Mouse (Mus musculus) MEL (cell line): ENCODE results near the gene Nploc4. TPM values are rescaled to one million over a fixed set of nuclear protein-coding genes. Genes with fewer than 3 reads are reported as not detected.
A peak's percentile ranks its signal among the peaks of the same experiment; 100 is the strongest.

Source experiments
- DNase-seq: peaks from one replicate; pipeline ENCODE4 v3.0.0; 2011; ENCODE audit warnings: low read depth, low spot score
- H3K27ac ChIP-seq: 2 replicates; pipeline ENCODE4 v1.5.1; 2012; ENCODE audit warnings: low read depth, mild to moderate bottlenecking, control low read depth, low read length, moderate library complexity; ENCODE audit not compliant: control insufficient read depth
- H3K27me3 ChIP-seq, 2 experiments: fragments of 150-350 bp in 1 of 2; sonication (generic) in 1 of 2; 2 replicates each; pipeline ENCODE4 v1.6.1; 2012; ENCODE audit warnings: low read length in 2 of 2, mild to moderate bottlenecking in 2 of 2, improper control_type of control experiment in 1 of 2, moderate library complexity in 1 of 2; ENCODE audit not compliant: insufficient read depth in 2 of 2, control insufficient read depth in 1 of 2
- H3K36me3 ChIP-seq, 2 experiments: 2 replicates each; pipeline ENCODE4 v1.6.1; 2012 to 2014; ENCODE audit warnings: low read length in 2 of 2, improper control_type of control experiment in 1 of 2, inconsistent platforms in 1 of 2, mild to moderate bottlenecking in 1 of 2; ENCODE audit not compliant: insufficient read depth in 2 of 2, control insufficient read depth in 1 of 2
- H3K4me1 ChIP-seq, 2 experiments: fragments of 150-350 bp in 1 of 2; sonication (generic) in 1 of 2; 2 replicates each; pipeline ENCODE4 v1.6.1; 2012; ENCODE audit warnings: low read length in 2 of 2, improper control_type of control experiment in 1 of 2, mild to moderate bottlenecking in 1 of 2; ENCODE audit not compliant: insufficient read depth in 2 of 2, control insufficient read depth in 1 of 2
- H3K4me3 ChIP-seq, 2 experiments: fragments of 150-350 bp in 1 of 2; sonication (generic) in 1 of 2; 2 replicates each; pipeline ENCODE4 v1.5.1; 2012; ENCODE audit warnings: low read depth in 2 of 2, low read length in 2 of 2, mild to moderate bottlenecking in 2 of 2, moderate library complexity in 2 of 2, control low read depth in 1 of 2, improper control_type of control experiment in 1 of 2; ENCODE audit not compliant: control insufficient read depth in 1 of 2, insufficient read depth in 1 of 2
- H3K79me2 ChIP-seq: 2 replicates; pipeline ENCODE4 v1.6.1; 2012; ENCODE audit warnings: mild to moderate bottlenecking, low read length, moderate library complexity; ENCODE audit not compliant: control insufficient read depth, poor library complexity, insufficient read depth
- H3K9ac ChIP-seq: 2 replicates; pipeline ENCODE4 v1.6.1; 2012; ENCODE audit warnings: low read depth, mild to moderate bottlenecking, control low read depth, low read length, moderate library complexity; ENCODE audit not compliant: control insufficient read depth, poor library complexity, severe bottlenecking
- H3K9me3 ChIP-seq: fragments of 150-350 bp; sonication (generic); replicated peaks from 2 replicates; pipeline ENCODE4 v1.6.1; 2012; ENCODE audit warnings: mild to moderate bottlenecking, low read length, improper control_type of control experiment, moderate library complexity; ENCODE audit not compliant: insufficient read depth
- BHLHE40 ChIP-seq: IDR thresholded peaks from 2 replicates; pipeline ENCODE4 v1.6.1; 2012; ENCODE audit warnings: low read depth, mild to moderate bottlenecking, inconsistent platforms, low read length, improper control_type of control experiment, borderline replicate concordance
- CHD1 ChIP-seq: IDR thresholded peaks from 2 replicates; pipeline ENCODE4 v1.6.1; 2012; ENCODE audit warnings: low read depth, mild to moderate bottlenecking, inconsistent platforms, low read length, improper control_type of control experiment
- CTCF ChIP-seq, 3 experiments: IDR thresholded peaks in 2 of 3; conservative IDR thresholded peaks in 1 of 3; 2 replicates each; pipeline ENCODE4 v1.5.1; 2011 to 2012; ENCODE audit warnings: low read length in 3 of 3, low read depth in 2 of 3, mild to moderate bottlenecking in 2 of 3, improper control_type of control experiment in 1 of 3, inconsistent platforms in 1 of 3, mixed read lengths in 1 of 3, moderate library complexity in 1 of 3; ENCODE audit not compliant: control insufficient read depth in 1 of 3, insufficient read depth in 1 of 3, poor library complexity in 1 of 3, severe bottlenecking in 1 of 3
- E2F4 ChIP-seq: IDR thresholded peaks from 2 replicates; pipeline ENCODE4 v1.6.1; 2011; ENCODE audit warnings: low read depth, low read length, improper control_type of control experiment, borderline replicate concordance
- ETS1 ChIP-seq: IDR thresholded peaks from 2 replicates; pipeline ENCODE4 v1.6.1; 2012; ENCODE audit warnings: low read depth, mild to moderate bottlenecking, inconsistent platforms, low read length, improper control_type of control experiment, moderate library complexity
- GATA1 ChIP-seq: IDR thresholded peaks from 2 replicates; pipeline ENCODE4 v1.6.1; 2011; ENCODE audit warnings: low read depth, low read length, improper control_type of control experiment
- HCFC1 ChIP-seq: IDR thresholded peaks from 2 replicates; pipeline ENCODE4 v1.6.1; 2012; ENCODE audit warnings: low read depth, mild to moderate bottlenecking, inconsistent platforms, low read length, improper control_type of control experiment, moderate library complexity
- JUND ChIP-seq: IDR thresholded peaks from 2 replicates; pipeline ENCODE4 v1.6.1; 2011; ENCODE audit warnings: low read depth, mild to moderate bottlenecking, improper control_type of control experiment, low read length
- KAT2A ChIP-seq: conservative IDR thresholded peaks from 2 replicates; pipeline ENCODE4 v1.6.1; 2012; ENCODE audit warnings: low read depth, low read length, improper control_type of control experiment, inconsistent platforms
- MAX ChIP-seq: IDR thresholded peaks from 2 replicates; pipeline ENCODE4 v1.6.1; 2011; ENCODE audit warnings: low read length, improper control_type of control experiment
- MEF2A ChIP-seq: IDR thresholded peaks from 2 replicates; pipeline ENCODE4 v1.6.1; 2014; ENCODE audit warnings: low read depth, mild to moderate bottlenecking, inconsistent platforms, low read length, improper control_type of control experiment; ENCODE audit not compliant: poor library complexity, insufficient replicate concordance, severe bottlenecking; ENCODE audit errors: extremely low read depth
- MXI1 ChIP-seq: IDR thresholded peaks from 2 replicates; pipeline ENCODE4 v1.6.1; 2011; ENCODE audit warnings: mild to moderate bottlenecking, low read depth, low read length, improper control_type of control experiment
- MYC ChIP-seq: IDR thresholded peaks from 2 replicates; pipeline ENCODE4 v1.6.1; 2011; ENCODE audit warnings: low read depth, mild to moderate bottlenecking, low read length, improper control_type of control experiment, moderate library complexity
- NELFE ChIP-seq: IDR thresholded peaks from 2 replicates; pipeline ENCODE4 v1.6.1; 2011; ENCODE audit warnings: low read depth, low read length, improper control_type of control experiment
- NRF1 ChIP-seq: IDR thresholded peaks from 2 replicates; pipeline ENCODE4 v1.6.1; 2014; ENCODE audit warnings: low read depth, mild to moderate bottlenecking, inconsistent platforms, low read length, improper control_type of control experiment, moderate library complexity; ENCODE audit not compliant: poor library complexity, insufficient read depth, severe bottlenecking
- POLR2A ChIP-seq, 2 experiments: IDR thresholded peaks; 2 replicates each; pipeline ENCODE4 v1.6.1; 2011 to 2012; ENCODE audit warnings: low read length in 2 of 2, mild to moderate bottlenecking in 2 of 2, control low read depth in 1 of 2, improper control_type of control experiment in 1 of 2, low read depth in 1 of 2, moderate library complexity in 1 of 2; ENCODE audit not compliant: control insufficient read depth in 1 of 2, insufficient read depth in 1 of 2, poor library complexity in 1 of 2
- POLR2AphosphoS2 ChIP-seq: IDR thresholded peaks from 2 replicates; pipeline ENCODE4 v1.6.1; 2011; ENCODE audit warnings: low read length, improper control_type of control experiment
- SIN3A ChIP-seq: IDR thresholded peaks from 2 replicates; pipeline ENCODE4 v1.6.1; 2012; ENCODE audit warnings: low read length, improper control_type of control experiment, inconsistent platforms
- SMC3 ChIP-seq: IDR thresholded peaks from 2 replicates; pipeline ENCODE4 v1.6.1; 2011; ENCODE audit warnings: low read depth, low read length, improper control_type of control experiment
- TBP ChIP-seq: IDR thresholded peaks from 2 replicates; pipeline ENCODE4 v1.8.0; 2011; ENCODE audit warnings: low read depth, low read length, improper control_type of control experiment
- TCF12 ChIP-seq: IDR thresholded peaks from 2 replicates; pipeline ENCODE4 v1.6.1; 2014; ENCODE audit warnings: low read depth, mild to moderate bottlenecking, inconsistent platforms, low read length, improper control_type of control experiment, moderate library complexity
- UBTF ChIP-seq: IDR thresholded peaks from 2 replicates; pipeline ENCODE4 v1.6.1; 2012; ENCODE audit warnings: low read depth, mild to moderate bottlenecking, inconsistent platforms, low read length, improper control_type of control experiment, moderate library complexity, borderline replicate concordance; ENCODE audit not compliant: insufficient read depth
- USF1 ChIP-seq: IDR thresholded peaks from 2 replicates; pipeline ENCODE4 v1.6.1; 2014; ENCODE audit warnings: low read depth, mild to moderate bottlenecking, inconsistent platforms, low read length, improper control_type of control experiment, moderate library complexity
- ZC3H11A ChIP-seq: IDR thresholded peaks from 2 replicates; pipeline ENCODE4 v1.6.1; 2012; ENCODE audit warnings: low read depth, mild to moderate bottlenecking, inconsistent platforms, low read length, improper control_type of control experiment
- ZNF384 ChIP-seq: IDR thresholded peaks from 2 replicates; pipeline ENCODE4 v1.6.1; 2012; ENCODE audit warnings: low read depth, mild to moderate bottlenecking, inconsistent platforms, low read length, improper control_type of control experiment
- polyA plus RNA-seq, 2 experiments: library from polyadenylated mRNA; stranded (reverse) in 1 of 2; unstranded in 1 of 2; fragments of >175 nt in 1 of 2; fragments of >200 nt in 1 of 2; gene quantifications; 2 replicates each; pipeline versions ENCODE4 v1.2.1 to v1.2.4; 2012; ENCODE audit warnings: low replicate concordance in 2 of 2, low read depth in 1 of 2; ENCODE audit not compliant: insufficient read length in 2 of 2, insufficient read depth in 1 of 2, missing spikeins in 1 of 2
- total RNA-seq: library from RNA; depleted of rRNA; stranded (reverse); fragments of 300-350 nt; gene quantifications from 2 replicates; pipeline ENCODE4 v1.2.3, GENCODE M21; 2012

Gene Nploc4
- total and polyA plus RNA-seq, 3 experiments = 77.4 to 352 (median 117) TPM

DNA sequence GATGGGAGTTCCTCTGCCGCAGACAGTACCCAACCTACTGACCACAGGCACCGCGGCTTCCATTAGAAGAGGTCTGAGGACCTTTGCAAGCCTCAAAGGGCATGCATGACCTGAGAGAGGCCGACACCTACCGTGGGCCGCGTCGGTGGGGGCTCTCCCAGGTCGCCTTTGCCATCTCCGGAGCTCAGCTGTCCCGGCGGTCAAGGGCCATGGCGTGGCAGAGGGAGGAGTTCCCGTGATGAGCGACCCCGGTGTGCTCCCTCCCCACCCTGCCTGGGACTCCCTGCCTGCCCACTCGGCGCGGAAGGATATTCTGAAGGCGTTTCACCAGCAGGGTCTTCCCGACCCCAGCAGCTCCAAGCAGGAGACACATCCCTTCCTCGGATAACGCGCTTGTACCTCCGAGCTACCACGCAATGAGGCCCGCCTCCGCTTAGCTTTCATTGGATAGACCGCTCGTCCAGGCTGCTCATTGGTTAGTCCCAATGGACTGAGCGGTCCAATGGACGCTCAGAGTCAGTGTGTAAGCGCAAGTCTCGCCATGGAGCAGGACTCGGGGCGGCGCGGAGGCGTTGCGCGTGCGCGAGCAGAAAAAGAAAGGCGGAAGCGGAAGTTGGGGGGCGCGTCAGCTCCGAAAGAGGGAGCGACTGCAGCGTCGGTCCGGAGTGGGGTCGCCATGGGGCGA is 29.7 kb upstream of the Nploc4 start, which contains the start of gene Arl16 (continued):
- TF ChIP-seq MEF2A (no peak), SMC3 (no peak), NELFE (peak; percentile 95), GATA1 (no peak), POLR2A (IDR thresholded peaks at IDR 0.05; ENCODE audit: control insufficient read depth in 1 of 2, insufficient read depth in 1 of 2, low read depth in 1 of 2, low read length in 2 of 2, poor library complexity in 1 of 2) (peak; percentile 88 to 97), BHLHE40 (no peak), TBP (peak; percentile 85), USF1 (peak; percentile 36; the same call in 1 of the 2 replicates), ZNF384 (no peak), SIN3A (peak; percentile 98), KAT2A (peak; percentile 68; the same call in 1 of the 2 replicates), TCF12 (peak; percentile 51), E2F4 (no peak; the same call in 1 of the 2 replicates), NRF1 (peak; percentile 100; the same call in 1 of the 2 replicates), MAX (peak; percentile 84; the same call in 1 of the 2 replicates), CHD1 (0 out of 2 replicates have a peak, but pooled peaks have one; percentile 29), MYC (0 out of 2 replicates have a peak, but pooled peaks have one; percentile 20)

DNA sequence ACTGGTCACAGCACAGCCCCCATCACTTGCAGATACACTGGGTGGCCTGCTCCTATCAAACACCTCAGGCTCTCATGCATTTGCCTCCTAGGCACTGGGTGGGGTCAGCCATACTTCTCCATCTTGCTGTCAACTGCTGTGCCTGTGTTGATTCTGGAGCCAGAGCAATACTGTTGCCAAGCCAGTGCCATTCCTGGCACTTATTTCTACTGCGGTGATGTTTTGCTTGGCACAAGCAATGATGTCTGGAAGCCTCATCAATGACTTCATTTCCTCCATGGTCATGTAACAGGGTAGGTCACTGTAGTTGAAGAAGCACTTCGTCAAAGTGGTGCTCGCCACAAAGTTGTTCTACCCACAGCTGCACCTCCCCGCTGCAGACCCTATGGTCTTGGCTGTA is 28.0 kb upstream of the Nploc4 start:
- peaks cover 21% of the 10 kb centered on the region for H3K79me2 ChIP-seq
- H3K9me3 ChIP-seq = no peaks in the 10 kb centered on the region
- peaks cover 3 to 11% of the 10 kb centered on the region in 2 experiments; a peak in 2 of 4 replicates for H3K36me3 ChIP-seq
- no peak for DNase-seq
- no peak overlapping the region for H3K4me3 ChIP-seq
- no peak overlapping the region for H3K27ac ChIP-seq
- no peaks in the 10 kb centered on the region for H3K27me3 ChIP-seq
- H3K4me1 ChIP-seq = peaks cover 8 to 12% of the 10 kb centered on the region in 2 experiments
- H3K9ac ChIP-seq = no peak overlapping the region
- TF ChIP-seq GATA1 (no peak), ZC3H11A (no peak), CHD1 (no peak), HCFC1 (no peak), POLR2AphosphoS2 (no peak), JUND (no peak), CTCF (IDR thresholded peaks at IDR 0.05 in 2 of 3, conservative IDR thresholded peaks at IDR 0.05 in 1 of 3; ENCODE audit: control insufficient read depth in 1 of 3, insufficient read depth in 1 of 3, low read depth in 2 of 3, low read length in 3 of 3, poor library complexity in 1 of 3, severe bottlenecking in 1 of 3) (no peak), MXI1 (no peak), ETS1 (no peak), SIN3A (no peak), UBTF (no peak), NELFE (no peak)
